Mouse (Mus musculus) hindbrain, postnatal 0 days (tissue): Measurements from ENCODE around the gene Mrpl19. TPM values are rescaled to one million over a fixed set of nuclear protein-coding genes. Genes with fewer than 3 reads are reported as not detected.

ENCODE experiments used
- ATAC-seq: fragments of 200-750 bp; cut with Nextera tagmentation; 2 replicates; pipeline ENCODE4 v1.8.0; 2017; ENCODE audit warnings: mild to moderate bottlenecking, moderate TSS enrichment, moderate library complexity
- DNase-seq: peaks from one replicate; pipeline ENCODE4 v3.0.0-alpha.2; 2015; ENCODE audit warnings: low spot score
- H3K27ac ChIP-seq: fragments of 300-500 bp; sonication (generic); 2 replicates; pipeline ENCODE4 v1.5.1; 2014; ENCODE audit warnings: mild to moderate bottlenecking
- H3K27me3 ChIP-seq: fragments of 300-500 bp; sonication (generic); 2 replicates; pipeline ENCODE4 v1.6.1; 2014; ENCODE audit warnings: low read length, mixed read lengths; ENCODE audit not compliant: insufficient read depth
- H3K36me3 ChIP-seq: fragments of 300-500 bp; sonication (generic); 2 replicates; pipeline ENCODE4 v1.6.1; 2014; ENCODE audit warnings: low read length, mixed read lengths; ENCODE audit not compliant: insufficient read depth
- H3K4me1 ChIP-seq: fragments of 300-500 bp; sonication (generic); 2 replicates; pipeline ENCODE4 v1.6.1; 2014; ENCODE audit warnings: antibody characterized with exemption, low read length, mixed read lengths; ENCODE audit not compliant: insufficient read depth
- H3K4me2 ChIP-seq: fragments of 300-500 bp; sonication (generic); 2 replicates; pipeline ENCODE4 v1.6.1; 2014; ENCODE audit warnings: low read depth, mild to moderate bottlenecking, low read length, moderate library complexity, mixed read lengths
- H3K4me3 ChIP-seq: fragments of 300-500 bp; sonication (generic); 2 replicates; pipeline ENCODE4 v1.5.1; 2014; ENCODE audit warnings: low read length
- H3K9ac ChIP-seq: fragments of 300-500 bp; sonication (generic); replicated peaks from 2 replicates; pipeline ENCODE4 v1.6.1; 2014; ENCODE audit warnings: mild to moderate bottlenecking, low read length, moderate library complexity, mixed read lengths
- H3K9me3 ChIP-seq: fragments of 300-500 bp; sonication (generic); 2 replicates; pipeline ENCODE4 v1.6.1; 2016; ENCODE audit warnings: low read length, mixed read lengths
- CTCF ChIP-seq: IDR thresholded peaks from 2 replicates; pipeline ENCODE4 v1.5.1; 2016; ENCODE audit warnings: antibody characterized with exemption, control low read depth, low read depth
- WGBS: fragments of 180-500 bp; shearing (Covaris S2); extraction: QIAGEN DNeasy Blood & Tissue Kit; methylation state at CpG from one replicate; pipeline ENCODE4 v1.1.7; 2014; 5-methylcytosine and 5-hydroxymethylcytosine counted together
- polyA plus RNA-seq: library from polyadenylated mRNA; unstranded; fragments of >200 nt; fragmentation: Nextera tagmentation; extraction: Ambion mirVana; gene quantifications from 2 replicates; pipeline ENCODE4 v1.2.1, GENCODE M21; 2015
- total RNA-seq: library from RNA; depleted of rRNA; stranded (reverse); fragments of >200 nt; gene quantifications from 2 replicates; pipeline ENCODE4 v1.2.3, GENCODE M21; 2014; rRNA removed

Gene Mrpl19
- total RNA-seq (4.3 and 5.2 TPM in 2 replicates), polyA plus RNA-seq (31.9 and 36.4 TPM in 2 replicates)

- Histone ChIP-seq H3K9ac (peak within 1 kb of the TSS; percentile 69), H3K4me2 (peak within 1 kb of the TSS; percentile 79), H3K4me3 (peak within 1 kb of the TSS; percentile 90), H3K9me3 (no peaks in the 10 kb centered on the region), H3K27me3 (no peaks in the 10 kb centered on the region), H3K27ac (peak within 1 kb of the TSS; percentile 48; the same call in 1 of the 2 replicates), H3K4me1 (0 out of 2 replicates have a peak, but pooled peaks cover 7% of the 10 kb centered on the region), H3K36me3 (peaks cover 20% of the 10 kb centered on the region; the same call in 1 of the 2 replicates)
- peak; percentile 95 for DNase-seq
- ATAC-seq: peak; percentile 97
- WGBS: under 1% methylated on average over 44 of the region's 44 CpGs
- TF ChIP-seq CTCF: no peak
These were observed at the start of gene Mrpl19 for GRCm38 (mm10) chr6:81965296-81966067. TSS of gene Mrpl19 (minus strand) at chr6:81965958.

- Histone ChIP-seq H3K9me3 (no peaks in the 10 kb centered on the region), H3K4me3 (no peak overlapping the region), H3K27me3 (no peaks in the 10 kb centered on the region), H3K27ac (no peak overlapping the region), H3K4me1 (no peaks in the 10 kb centered on the region), H3K36me3 (no peaks in the 10 kb centered on the region), H3K4me2 (no peak overlapping the region), H3K9ac (no peak overlapping the region)
- DNase-seq: no peak
- no peak for TF ChIP-seq CTCF
- 40% methylated on average over 1 of the region's 1 CpGs for WGBS
- no peak for ATAC-seq
These were observed 46.6 kb upstream of the Mrpl19 start for GRCm38 (mm10) chr6:82012392-82012791.

DNA sequence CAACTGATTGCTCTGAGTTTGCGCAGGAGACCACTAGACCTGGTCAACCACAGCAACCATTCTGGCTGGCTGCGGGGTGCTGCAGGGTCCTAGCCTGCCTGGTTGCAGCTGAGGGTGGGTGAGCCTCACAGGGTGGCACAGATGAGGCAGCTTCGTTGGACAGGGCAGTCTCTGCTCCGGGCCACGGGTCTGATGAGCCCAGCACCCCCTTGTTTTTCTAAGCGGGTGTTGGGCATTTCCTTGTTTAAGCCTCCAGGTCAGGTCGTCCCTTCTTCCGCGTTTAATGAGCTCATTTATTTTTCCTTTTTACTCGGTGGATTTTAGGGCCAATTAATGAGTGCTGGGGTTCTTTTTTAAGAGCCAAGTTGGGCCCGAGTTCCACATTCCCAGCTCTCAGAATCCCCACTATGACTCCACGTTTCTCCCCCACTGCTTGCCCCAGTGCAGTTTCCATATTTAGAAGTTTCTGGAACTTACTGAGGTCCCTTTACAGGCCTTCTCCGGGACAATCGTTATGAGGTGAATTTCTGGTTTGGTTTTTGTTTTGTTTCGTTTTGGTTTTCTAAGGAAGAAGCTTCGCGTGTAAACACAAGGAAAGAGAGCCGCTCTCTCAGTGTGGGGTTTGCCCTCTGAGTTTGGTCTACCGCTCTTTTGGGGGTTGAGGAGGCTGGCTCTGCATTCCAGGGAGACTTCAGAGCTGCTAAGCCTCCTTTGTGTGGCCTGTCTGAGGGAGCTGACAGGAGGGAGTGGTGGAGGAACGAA, 24.5 kb upstream of the Mrpl19 start:
- Histone ChIP-seq H3K9me3 (no peaks in the 10 kb centered on the region), H3K4me1 (no peaks in the 10 kb centered on the region), H3K36me3 (no peaks in the 10 kb centered on the region), H3K4me3 (no peak overlapping the region), H3K27ac (no peak overlapping the region), H3K4me2 (no peak overlapping the region), H3K9ac (no peak overlapping the region), H3K27me3 (no peaks in the 10 kb centered on the region)
- ATAC-seq: no peak
- no peak for DNase-seq
- TF ChIP-seq CTCF: no peak
- 46% methylated on average over 20 of the region's 20 CpGs for WGBS

DNA sequence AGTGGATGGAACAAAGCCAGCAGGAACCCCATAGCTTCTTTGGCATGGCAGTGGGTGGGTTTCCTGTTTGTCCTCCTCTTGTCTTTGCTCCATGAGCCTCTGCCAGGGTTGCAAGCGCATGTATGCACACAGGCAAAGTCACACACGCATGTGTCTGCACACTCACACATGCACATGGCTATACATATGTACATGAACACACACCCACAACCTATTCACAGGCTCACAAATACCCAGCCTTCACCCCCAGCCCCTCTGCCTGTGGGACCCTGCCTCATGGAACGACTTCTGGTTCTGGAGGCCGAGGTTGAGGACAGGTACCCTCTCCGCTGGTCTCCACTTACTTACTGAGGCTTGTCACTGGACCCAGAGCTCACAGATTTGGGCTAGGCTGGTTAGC, 22.6 kb upstream of the Mrpl19 start:
- ATAC-seq (no peak), DNase-seq (no peak)
- Histone ChIP-seq H3K4me3 (no peak overlapping the region), H3K9me3 (no peaks in the 10 kb centered on the region), H3K4me1 (no peaks in the 10 kb centered on the region), H3K9ac (no peak overlapping the region), H3K27me3 (no peaks in the 10 kb centered on the region), H3K27ac (no peak overlapping the region), H3K4me2 (no peak overlapping the region), H3K36me3 (no peaks in the 10 kb centered on the region)
- 90% methylated on average over 5 of the region's 5 CpGs for WGBS
- TF ChIP-seq CTCF: no peak

DNA sequence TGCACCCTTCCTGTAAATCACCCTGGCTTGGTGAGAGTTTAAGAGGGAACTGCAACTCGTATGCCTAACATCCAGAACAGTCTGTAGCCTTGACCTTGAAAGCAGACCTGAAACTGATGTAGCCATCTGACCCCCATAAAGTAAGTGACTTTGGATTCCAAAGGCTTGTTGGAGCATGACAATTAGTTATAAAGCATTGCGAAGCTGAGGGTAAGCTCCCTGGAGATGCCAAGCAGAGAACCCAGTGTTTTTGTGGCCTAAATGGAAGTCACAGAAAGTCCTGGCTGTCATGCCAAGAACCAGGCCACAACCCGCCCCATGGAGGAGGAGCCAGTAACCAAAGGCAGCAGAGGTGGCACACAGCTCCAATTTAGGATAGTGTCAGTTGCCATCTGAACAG, 21.8 kb upstream of the Mrpl19 start:
- H3K9me3 ChIP-seq: no peaks in the 10 kb centered on the region
- H3K4me1 ChIP-seq: no peaks in the 10 kb centered on the region
- H3K9ac ChIP-seq: no peak overlapping the region
- 53% methylated on average over 3 of the region's 3 CpGs for WGBS
- ATAC-seq (peak; percentile 68), DNase-seq (peak; percentile 51)
- peak overlapping the region; percentile 54; the same call in 1 of the 2 replicates for H3K27ac ChIP-seq
- no peak for TF ChIP-seq CTCF
- H3K36me3 ChIP-seq: no peaks in the 10 kb centered on the region
- no peak overlapping the region for H3K4me2 ChIP-seq
- H3K27me3 ChIP-seq: no peaks in the 10 kb centered on the region
- no peak overlapping the region for H3K4me3 ChIP-seq

- no peak overlapping the region for H3K4me3 ChIP-seq
- TF ChIP-seq CTCF: peak; percentile 95
- no peaks in the 10 kb centered on the region for H3K27me3 ChIP-seq
- peak overlapping the region; percentile 54; the same call in 1 of the 2 replicates for H3K27ac ChIP-seq
- H3K36me3 ChIP-seq: no peaks in the 10 kb centered on the region
- no peak overlapping the region for H3K4me2 ChIP-seq
- DNase-seq (peak; percentile 91), ATAC-seq (peak; percentile 80)
- H3K4me1 ChIP-seq: no peaks in the 10 kb centered on the region
- 2% methylated on average over 9 of the region's 9 CpGs for WGBS
- no peak overlapping the region for H3K9ac ChIP-seq
- H3K9me3 ChIP-seq: no peaks in the 10 kb centered on the region
These were observed 21.3 kb upstream of the Mrpl19 start for GRCm38 (mm10) chr6:81987010-81987409.
